Mouse (Mus musculus) ES-E14 (cell line): ENCODE data around the gene Rab38. TPM values are rescaled to one million over a fixed set of nuclear protein-coding genes. Genes with fewer than 3 reads are reported as not detected.

Experiments
- DNase-seq: peaks from one replicate; pipeline ENCODE4 v3.0.0-alpha.2; 2013; ENCODE audit warnings: low read depth, low spot score
- H3K27ac ChIP-seq: 2 replicates; pipeline ENCODE4 v1.5.1; 2012; ENCODE audit warnings: low read depth, mild to moderate bottlenecking, low read length, moderate library complexity, mixed read lengths; ENCODE audit not compliant: poor library complexity, insufficient read depth, severe bottlenecking
- H3K36me3 ChIP-seq: 2 replicates; pipeline ENCODE4 v1.6.1; 2012; ENCODE audit warnings: mild to moderate bottlenecking, low read length, moderate library complexity, mixed read lengths; ENCODE audit not compliant: control insufficient read depth, poor library complexity, insufficient read depth, severe bottlenecking
- H3K4me1 ChIP-seq, 2 experiments: fragments of 150-350 bp in 1 of 2; sonication (generic) in 1 of 2; 2 replicates each; pipeline ENCODE4 v1.6.1; 2012; ENCODE audit warnings: low read length in 2 of 2, mild to moderate bottlenecking in 1 of 2, mixed read lengths in 1 of 2; ENCODE audit not compliant: control insufficient read depth in 2 of 2, insufficient read depth in 2 of 2, poor library complexity in 1 of 2
- H3K4me3 ChIP-seq, 2 experiments: fragments of 150-350 bp in 1 of 2; sonication (generic) in 1 of 2; 2 replicates each; pipeline ENCODE4 v1.5.1; 2012; ENCODE audit warnings: low read length in 2 of 2, low read depth in 1 of 2, mild to moderate bottlenecking in 1 of 2, mixed read lengths in 1 of 2; ENCODE audit not compliant: insufficient read depth in 1 of 2, poor library complexity in 1 of 2, severe bottlenecking in 1 of 2
- H3K9ac ChIP-seq: 2 replicates; pipeline ENCODE4 v1.6.1; 2012; ENCODE audit warnings: low read depth, mild to moderate bottlenecking, low read length, mixed read lengths; ENCODE audit not compliant: poor library complexity, insufficient read depth, severe bottlenecking
- H3K9me3 ChIP-seq: fragments of 150-350 bp; sonication (generic); 2 replicates; pipeline ENCODE4 v1.6.1; 2012; ENCODE audit warnings: low read depth, mild to moderate bottlenecking, low read length; ENCODE audit not compliant: control insufficient read depth, insufficient read depth
- CHD2 ChIP-seq: IDR thresholded peaks from 2 replicates; pipeline ENCODE4 v1.6.1; 2014; ENCODE audit warnings: mild to moderate bottlenecking, low read depth, low read length, inconsistent platforms
- HCFC1 ChIP-seq: IDR thresholded peaks from 2 replicates; pipeline ENCODE4 v1.6.1; 2012; ENCODE audit warnings: low read length, inconsistent platforms, borderline replicate concordance; ENCODE audit not compliant: insufficient read depth
- MAFK ChIP-seq: IDR thresholded peaks from 2 replicates; pipeline ENCODE4 v1.6.1; 2014; ENCODE audit warnings: mild to moderate bottlenecking, low read depth, low read length, inconsistent platforms; ENCODE audit not compliant: insufficient read depth
- ZC3H11A ChIP-seq: IDR thresholded peaks from 2 replicates; pipeline ENCODE4 v1.6.1; 2012; ENCODE audit warnings: low read depth, mild to moderate bottlenecking, inconsistent platforms, low read length, borderline replicate concordance
- ZNF384 ChIP-seq: IDR thresholded peaks from 2 replicates; pipeline ENCODE4 v1.6.1; 2012; ENCODE audit warnings: low read depth, low read length, inconsistent platforms
- in situ Hi-C, 2 experiments: fragments of 600-800 bp; cut with MboI; formaldehyde crosslinking; loops; one replicate each; pipeline ENCODE4 v1.15.1; 2025; ENCODE audit warnings: low sequenced_read_pairs in 2 of 2, inconsistent platforms in 1 of 2; ENCODE audit not compliant: unreplicated experiment in 2 of 2
- total RNA-seq: library from RNA; depleted of rRNA; stranded (reverse); fragments of 300-350 nt; gene quantifications from 2 replicates; pipeline ENCODE4 v1.2.3, GENCODE M21; 2012

The Rab38 gene
- total RNA-seq, 1 experiment, result 2.5 TPM

GRCm38 (mm10) chr7:88440301-88440700 lies 10.2 kb downstream of the Rab38 start:
- Histone ChIP-seq H3K9me3 (no peaks in the 10 kb centered on the region), H3K9ac (no peak overlapping the region), H3K27ac (no peak overlapping the region), H3K36me3 (no peaks in the 10 kb centered on the region), H3K4me3 (no peak overlapping the region), H3K4me1 (no peaks in the 10 kb centered on the region)
- in situ Hi-C loops, result no loop called here
- no peak for DNase-seq
- TF ChIP-seq ZNF384 (no peak), HCFC1 (no peak), CHD2 (no peak), ZC3H11A (no peak), MAFK (no peak)

- Histone ChIP-seq H3K9ac (no peak overlapping the region), H3K9me3 (no peaks in the 10 kb centered on the region), H3K4me1 (no peaks in the 10 kb centered on the region), H3K4me3 (no peak overlapping the region), H3K36me3 (no peaks in the 10 kb centered on the region), H3K27ac (no peak overlapping the region)
- in situ Hi-C loops, result no loop called here
- no peak for DNase-seq
- TF ChIP-seq ZNF384 (no peak), ZC3H11A (no peak), MAFK (no peak)
Observed at GRCm38 (mm10) chr7:88442649-88443048, 12.6 kb downstream of the Rab38 start.

- no peak overlapping the region for H3K4me3 ChIP-seq
- DNase-seq, result no peak
- in situ Hi-C loops, result no loop called here
- no peak overlapping the region for H3K27ac ChIP-seq
- H3K4me1 ChIP-seq, result no peaks in the 10 kb centered on the region
- TF ChIP-seq MAFK (no peak), CHD2 (no peak), ZNF384 (no peak), ZC3H11A (no peak), HCFC1 (no peak)
- no peaks in the 10 kb centered on the region for H3K36me3 ChIP-seq
- H3K9me3 ChIP-seq, result no peaks in the 10 kb centered on the region
- H3K9ac ChIP-seq, result no peak overlapping the region
Observed at GRCm38 (mm10) chr7:88443435-88443834, 13.4 kb downstream of the Rab38 start.

- no peak for DNase-seq
- TF ChIP-seq HCFC1 (no peak), CHD2 (no peak), MAFK (no peak), ZNF384 (no peak), ZC3H11A (no peak)
- H3K9ac ChIP-seq, result no peak overlapping the region
Observed at GRCm38 (mm10) chr7:88445320-88445903, 15.3 kb downstream of the Rab38 start.

GRCm38 (mm10) chr7:88453234-88453633 lies 23.2 kb downstream of the Rab38 start:
- Histone ChIP-seq H3K4me3 (no peak overlapping the region), H3K4me1 (no peaks in the 10 kb centered on the region), H3K9ac (no peak overlapping the region), H3K9me3 (no peaks in the 10 kb centered on the region), H3K27ac (no peak overlapping the region), H3K36me3 (no peaks in the 10 kb centered on the region)
- TF ChIP-seq ZC3H11A (no peak), ZNF384 (no peak), MAFK (no peak), HCFC1 (no peak), CHD2 (no peak)
- in situ Hi-C loops, result no loop called here
- DNase-seq, result no peak

More at GRCm38 (mm10) chr7:88445320-88445903, 15.3 kb downstream of the Rab38 start:
- Histone ChIP-seq H3K4me1 (no peaks in the 10 kb centered on the region), H3K36me3 (no peaks in the 10 kb centered on the region), H3K9me3 (no peaks in the 10 kb centered on the region), H3K4me3 (no peak overlapping the region), H3K27ac (no peak overlapping the region)
- in situ Hi-C loops, result no loop called here
